Mouse (Mus musculus) lung, postnatal 0 days (tissue): ENCODE data around the gene Dkkl1. TPM values are rescaled to one million over a fixed set of nuclear protein-coding genes. Genes with fewer than 3 reads are reported as not detected.
"Not testable (repeated sequence)": the region's sequence is repeated elsewhere in the genome, so short reads cannot be mapped to it uniquely, and the experiment has no call there.

Experiments
- ATAC-seq: fragments of 200-750 bp; cut with Nextera tagmentation; 2 replicates; pipeline ENCODE4 v1.8.0; 2017; ENCODE audit warnings: moderate library complexity
- DNase-seq: peaks from one replicate; pipeline ENCODE4 v3.0.0-alpha.2; 2016; ENCODE audit warnings: low spot score
- H3K27ac ChIP-seq: fragments of 300-500 bp; sonication (generic); 2 replicates; pipeline ENCODE4 v1.5.1; 2014; ENCODE audit warnings: antibody characterized with exemption, mild to moderate bottlenecking, low read length, mixed read lengths
- H3K27me3 ChIP-seq: fragments of 300-500 bp; sonication (generic); replicated peaks from 2 replicates; pipeline ENCODE4 v1.6.1; 2014; ENCODE audit warnings: low read length, mixed read lengths; ENCODE audit not compliant: insufficient read depth
- H3K36me3 ChIP-seq: fragments of 300-500 bp; sonication (generic); 2 replicates; pipeline ENCODE4 v1.6.1; 2014; ENCODE audit warnings: low read length, mixed read lengths; ENCODE audit not compliant: insufficient read depth
- H3K4me1 ChIP-seq: fragments of 300-500 bp; sonication (generic); 2 replicates; pipeline ENCODE4 v1.6.1; 2014; ENCODE audit warnings: antibody characterized with exemption, low read depth, low read length, mixed read lengths; ENCODE audit not compliant: insufficient read depth
- H3K4me2 ChIP-seq: fragments of 300-500 bp; sonication (generic); replicated peaks from 2 replicates; pipeline ENCODE4 v1.6.1; 2014; ENCODE audit warnings: low read depth, mild to moderate bottlenecking, low read length, moderate library complexity, mixed read lengths
- H3K4me3 ChIP-seq: fragments of 300-500 bp; sonication (generic); 2 replicates; pipeline ENCODE4 v1.5.1; 2014; ENCODE audit warnings: low read depth, low read length
- H3K9ac ChIP-seq: fragments of 300-500 bp; sonication (generic); replicated peaks from 2 replicates; pipeline ENCODE4 v1.6.1; 2014; ENCODE audit warnings: low read depth, mild to moderate bottlenecking
- H3K9me3 ChIP-seq: fragments of 300-500 bp; sonication (generic); 2 replicates; pipeline ENCODE4 v1.6.1; 2016; ENCODE audit warnings: low read length, mixed read lengths
- CTCF ChIP-seq: IDR thresholded peaks from 2 replicates; pipeline ENCODE4 v1.5.1; 2016; ENCODE audit warnings: antibody characterized with exemption, mild to moderate bottlenecking
- EP300 ChIP-seq: IDR thresholded peaks from 2 replicates; pipeline ENCODE4 v1.6.1; 2016; ENCODE audit warnings: antibody characterized with exemption, mild to moderate bottlenecking, control low read depth
- WGBS: fragments of 180-500 bp; shearing (Covaris S2); extraction: QIAGEN DNeasy Blood & Tissue Kit; methylation state at CpG from one replicate; pipeline ENCODE4 v1.1.7; 2014; 5-methylcytosine and 5-hydroxymethylcytosine counted together
- polyA plus RNA-seq: library from polyadenylated mRNA; unstranded; fragments of >200 nt; fragmentation: Nextera tagmentation; extraction: Ambion mirVana; gene quantifications from 2 replicates; pipeline ENCODE4 v1.2.1, GENCODE M21; 2015

The Dkkl1 gene
- polyA plus RNA-seq, 1 experiment from 2014 or later = 1.1 TPM

GRCm38 (mm10) chr7:45175929-45176328 is 36.0 kb downstream of the Dkkl1 start:
- WGBS = 5% methylated on average over 22 of the region's 23 CpGs

GRCm38 (mm10) chr7:45175398-45175797 is 36.5 kb downstream of the Dkkl1 start:
- no peaks in the 10 kb centered on the region; the same call in 1 of the 2 replicates for H3K9me3 ChIP-seq
- no peak overlapping the region for H3K4me3 ChIP-seq
- DNase-seq (no peak), ATAC-seq (no peak)
- H3K36me3 ChIP-seq = no peaks in the 10 kb centered on the region
- peaks cover 55% of the 10 kb centered on the region for H3K27me3 ChIP-seq
- TF ChIP-seq CTCF (no peak), EP300 (no peak)
- H3K27ac ChIP-seq = no peak overlapping the region
- H3K9ac ChIP-seq = no peak overlapping the region
- 4% methylated on average over 13 of the region's 13 CpGs for WGBS
- no peaks in the 10 kb centered on the region for H3K4me1 ChIP-seq
- no peak overlapping the region for H3K4me2 ChIP-seq

More at GRCm38 (mm10) chr7:45175929-45176328, 36.0 kb downstream of the Dkkl1 start:
- TF ChIP-seq CTCF = no peak
- Histone ChIP-seq H3K9ac (no peak overlapping the region), H3K4me3 (0 out of 2 replicates have a peak overlapping the region, but pooled peaks have one; percentile 2), H3K36me3 (no peaks in the 10 kb centered on the region), H3K27ac (no peak overlapping the region), H3K4me2 (no peak overlapping the region), H3K9me3 (no peaks in the 10 kb centered on the region), H3K27me3 (peaks cover 58% of the 10 kb centered on the region), H3K4me1 (no peaks in the 10 kb centered on the region)
- DNase-seq (no peak), ATAC-seq (no peak)

- ATAC-seq (peak; percentile 12; the same call in 1 of the 2 replicates), DNase-seq (no peak)
- Histone ChIP-seq H3K36me3 (no peaks in the 10 kb centered on the region), H3K4me3 (no peak overlapping the region), H3K9me3 (no peaks in the 10 kb centered on the region; the same call in 1 of the 2 replicates), H3K27ac (no peak overlapping the region), H3K4me2 (no peak overlapping the region), H3K4me1 (no peaks in the 10 kb centered on the region), H3K27me3 (peaks cover 55% of the 10 kb centered on the region), H3K9ac (no peak overlapping the region)
- 6% methylated on average over 26 of the region's 29 CpGs for WGBS
- TF ChIP-seq EP300 (no peak), CTCF (no peak)
Measured at GRCm38 (mm10) chr7:45174567-45175280, 37.2 kb downstream of the Dkkl1 start.

- 56% methylated on average over 1 of the region's 1 CpGs for WGBS
- peak; percentile 65 for TF ChIP-seq CTCF
- H3K27me3 ChIP-seq = peaks cover 55% of the 10 kb centered on the region
- not testable (repeated sequence) for H3K4me1 ChIP-seq, H3K9me3 ChIP-seq, H3K36me3 ChIP-seq, H3K4me3 ChIP-seq, H3K4me2 ChIP-seq, H3K9ac ChIP-seq, H3K27ac ChIP-seq, ATAC-seq
- DNase-seq = peak; percentile 41
Measured at GRCm38 (mm10) chr7:45173772-45174171, 38.2 kb downstream of the Dkkl1 start.

- TF ChIP-seq CTCF (peak; percentile 51), EP300 (no peak)
- H3K27ac ChIP-seq = no peak overlapping the region
- peaks cover 57% of the 10 kb centered on the region for H3K27me3 ChIP-seq
- no peak overlapping the region for H3K4me3 ChIP-seq
- H3K9ac ChIP-seq = no peak overlapping the region
- H3K36me3 ChIP-seq = no peaks in the 10 kb centered on the region
- no peaks in the 10 kb centered on the region for H3K4me1 ChIP-seq
- 47% methylated on average over 7 of the region's 7 CpGs for WGBS
- ATAC-seq (no peak), DNase-seq (no peak)
- H3K4me2 ChIP-seq = no peak overlapping the region
- no peaks in the 10 kb centered on the region; the same call in 1 of the 2 replicates for H3K9me3 ChIP-seq
Measured at GRCm38 (mm10) chr7:45172974-45173373, 39.0 kb downstream of the Dkkl1 start.

- TF ChIP-seq EP300 = no peak
- no peak for TF ChIP-seq CTCF
- Histone ChIP-seq H3K4me1 (no peaks in the 10 kb centered on the region), H3K4me3 (no peak overlapping the region), H3K4me2 (no peak overlapping the region), H3K36me3 (no peaks in the 10 kb centered on the region), H3K27me3 (peaks cover 55% of the 10 kb centered on the region), H3K9ac (no peak overlapping the region), H3K27ac (no peak overlapping the region), H3K9me3 (no peaks in the 10 kb centered on the region; the same call in 1 of the 2 replicates)
- WGBS = 89% methylated on average over 3 of the region's 3 CpGs
- ATAC-seq (no peak), DNase-seq (no peak)
Measured at GRCm38 (mm10) chr7:45169495-45169894, 42.5 kb downstream of the Dkkl1 start.
